Mouse (Mus musculus) G1E (cell line): Measurements from ENCODE around the gene Gm47996.
"Not testable (repeated sequence)": the region's sequence is repeated elsewhere in the genome, so short reads cannot be mapped to it uniquely, and the experiment has no call there.

ENCODE experiments used
- CTCF ChIP-seq: IDR thresholded peaks from 2 replicates; pipeline ENCODE4 v1.5.1; 2012; ENCODE audit warnings: low read depth, low read length, inconsistent platforms, mixed read lengths
- POLR2AphosphoS5 ChIP-seq: IDR thresholded peaks from 2 replicates; pipeline ENCODE4 v1.6.1; 2012; ENCODE audit warnings: low read depth, low read length, inconsistent platforms; ENCODE audit not compliant: insufficient replicate concordance
- TAL1 ChIP-seq: conservative IDR thresholded peaks from 2 replicates; pipeline ENCODE4 v1.6.1; 2012; ENCODE audit warnings: low read depth, low read length, inconsistent platforms, mixed read lengths

GRCm38 (mm10) chr1:151198120-151198519 lies 11.8 kb upstream of the Gm47996 start, which contains the start of gene Gm47995:
- TF ChIP-seq CTCF, TAL1, POLR2AphosphoS5: not testable (repeated sequence)
